Mouse (Mus musculus): Measurements from ENCODE around the gene Cdon.

Cdon gene

DNA sequence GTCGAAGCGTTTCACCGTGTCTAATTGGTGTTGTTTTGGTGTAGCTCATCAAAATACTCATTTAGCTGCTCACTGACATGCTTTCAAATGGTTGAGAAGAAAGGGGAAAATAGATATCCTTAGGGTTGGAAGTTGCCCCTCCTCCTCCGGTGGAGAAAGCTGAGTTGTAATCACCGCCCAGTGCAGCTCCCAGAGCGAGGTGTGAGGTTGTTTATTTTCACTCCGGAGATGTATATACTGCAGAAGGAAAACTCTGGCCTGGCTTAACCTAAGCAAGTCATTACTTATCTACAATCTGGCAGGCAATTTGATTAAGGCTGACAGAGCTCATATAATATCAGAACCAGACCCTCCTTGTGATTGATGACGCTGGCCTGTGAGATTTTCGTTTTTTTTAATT is 14.6 kb downstream of the Cdon start:
- DNase-seq (ENCODE audit: low read depth in 2 of 2, low spot score in 2 of 2) = no peak

DNA sequence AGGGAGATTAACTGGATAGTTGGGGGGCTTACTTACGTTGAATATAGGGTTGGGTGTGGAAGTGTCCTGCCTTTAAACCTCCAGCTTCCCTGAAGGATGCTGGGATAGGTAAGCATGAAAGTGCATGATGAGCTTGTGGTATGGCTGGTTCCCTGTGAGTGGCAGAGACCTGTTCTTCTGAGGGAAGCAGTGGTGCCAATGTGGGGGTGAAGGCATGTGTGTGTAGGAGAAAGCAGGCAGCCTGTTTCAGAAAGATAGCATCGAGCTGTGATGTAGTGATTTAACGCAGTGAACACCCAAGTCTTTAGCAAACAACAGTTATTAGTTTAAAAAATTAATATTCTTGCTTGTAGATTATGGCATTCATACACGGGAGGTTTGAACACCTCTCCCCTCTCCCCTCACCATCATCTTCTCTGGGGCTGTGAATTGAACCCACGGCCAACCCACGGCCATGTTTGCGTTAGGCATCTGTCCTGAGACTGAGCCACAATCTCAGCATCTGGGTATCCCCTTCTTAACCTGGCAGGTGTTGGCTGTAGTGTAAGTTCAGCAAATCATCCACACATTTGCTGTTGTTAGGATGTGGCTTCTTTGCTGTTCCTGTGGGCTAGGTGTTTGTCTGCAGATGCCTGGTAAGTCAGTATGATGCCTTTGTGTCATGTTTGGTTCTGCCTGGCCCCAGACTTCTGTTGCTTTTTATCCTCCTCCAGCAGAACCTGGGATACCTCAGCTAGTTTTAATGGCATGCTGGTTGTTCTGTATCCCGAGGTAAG is 17.5 kb downstream of the Cdon start:
- no peak for DNase-seq (ENCODE audit: low read depth in 2 of 2, low spot score in 2 of 2)

DNA sequence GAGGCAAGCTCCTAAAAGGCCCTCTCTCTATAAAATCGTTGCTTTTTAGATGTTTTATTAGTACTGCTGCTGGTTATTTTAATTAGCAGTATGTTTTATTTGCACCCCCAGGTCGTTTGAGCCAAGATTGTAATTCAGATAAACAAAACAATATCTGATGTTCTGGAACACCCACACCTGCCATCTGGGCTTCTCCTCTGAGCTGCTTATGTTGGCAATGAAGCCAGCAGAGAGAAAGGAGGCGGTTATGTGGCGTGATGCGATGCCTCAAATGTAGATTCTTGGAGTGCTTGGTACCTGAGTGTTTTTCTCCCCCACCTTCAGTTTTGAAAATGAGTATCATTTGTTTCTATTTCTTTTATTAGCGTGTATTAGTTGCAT is 18.1 kb downstream of the Cdon start:
- DNase-seq (ENCODE audit: low read depth in 2 of 2, low spot score in 2 of 2) = no peak

DNA sequence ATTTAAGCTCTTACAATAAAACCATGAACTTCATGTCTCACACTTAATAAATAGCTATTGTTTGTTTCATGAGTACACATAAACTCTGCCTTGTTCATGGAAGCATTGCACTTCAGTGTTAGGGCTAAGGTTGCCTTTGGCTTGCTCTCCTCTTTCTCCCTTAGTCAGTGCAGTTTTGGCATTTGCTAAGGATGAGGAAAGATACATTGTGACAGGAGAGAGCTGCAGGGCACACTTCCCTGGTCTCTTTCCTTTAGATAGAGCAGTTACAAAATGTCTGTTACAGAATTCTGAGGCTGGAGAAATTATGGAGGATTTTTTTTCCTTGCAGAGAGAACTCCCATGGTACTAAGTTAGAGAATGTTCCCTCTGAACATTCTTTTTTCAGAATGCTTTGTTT is 18.8 kb downstream of the Cdon start:
- no peak for DNase-seq (ENCODE audit: low read depth in 2 of 2, low spot score in 2 of 2)

- DNase-seq (ENCODE audit: low read depth in 2 of 2, low spot score in 2 of 2) = no peak
These were observed 21.5 kb downstream of the Cdon start for GRCm38 (mm10) chr9:35442476-35442875.

- DNase-seq (ENCODE audit: low read depth in 2 of 2, low spot score in 2 of 2) = no peak
These were observed 22.9 kb downstream of the Cdon start for GRCm38 (mm10) chr9:35443618-35444511.

GRCm38 (mm10) chr9:35444512-35444886 is 23.6 kb downstream of the Cdon start:
- DNase-seq (ENCODE audit: low read depth in 2 of 2, low spot score in 2 of 2) = no peak

- no peak for DNase-seq (ENCODE audit: low read depth in 2 of 2, low spot score in 2 of 2)
These were observed 26.0 kb downstream of the Cdon start for GRCm38 (mm10) chr9:35446916-35447315.

DNA sequence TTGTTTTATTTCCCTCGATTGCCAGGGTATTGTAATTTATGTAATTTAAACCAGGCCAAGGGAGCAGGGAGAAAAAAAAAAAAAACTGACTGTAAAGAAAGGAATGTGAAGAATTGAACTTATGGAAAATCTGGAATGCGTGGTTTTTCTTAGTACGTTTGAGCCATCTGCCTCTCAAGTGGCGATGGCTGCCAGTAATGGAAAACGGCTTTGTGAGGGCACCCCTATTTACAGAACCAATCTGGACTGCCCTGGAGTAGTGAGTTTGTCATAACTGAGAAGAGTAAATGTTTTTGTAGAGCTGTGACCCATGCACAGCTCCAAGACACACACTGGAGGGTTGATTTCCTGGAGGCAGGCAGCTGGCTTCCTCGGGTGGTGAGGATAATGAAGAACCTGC is 32.4 kb downstream of the Cdon start:
- DNase-seq (ENCODE audit: low read depth in 2 of 2, low spot score in 2 of 2) = no peak

GRCm38 (mm10) chr9:35459594-35459993 is 38.7 kb downstream of the Cdon start:
- no peak for DNase-seq (ENCODE audit: low read depth in 2 of 2, low spot score in 2 of 2)

GRCm38 (mm10) chr9:35467264-35467817 is 46.4 kb downstream of the Cdon start:
- no peak for DNase-seq (ENCODE audit: low read depth in 2 of 2, low spot score in 2 of 2)

DNA sequence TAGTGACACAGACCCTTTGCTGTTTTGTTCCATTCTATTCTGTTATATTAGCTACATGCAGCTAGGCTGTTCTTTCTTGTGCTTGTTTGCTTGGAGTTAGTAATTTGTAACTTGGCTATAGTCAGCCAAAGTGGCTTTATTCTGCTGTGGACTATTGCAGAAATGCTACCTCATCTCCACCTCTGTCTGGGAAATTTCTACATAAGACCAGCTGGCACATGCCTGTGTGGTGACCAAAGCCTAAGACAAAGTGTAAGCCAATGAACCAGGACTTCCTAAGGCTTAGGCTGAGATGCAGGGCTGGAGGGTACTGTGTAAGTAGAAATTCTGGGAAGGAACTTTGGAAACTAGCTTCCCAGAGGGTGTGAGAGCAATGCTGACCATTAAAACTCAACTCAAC is 48.0 kb downstream of the Cdon start:
- no peak for DNase-seq (ENCODE audit: low read depth in 2 of 2, low spot score in 2 of 2)

DNA sequence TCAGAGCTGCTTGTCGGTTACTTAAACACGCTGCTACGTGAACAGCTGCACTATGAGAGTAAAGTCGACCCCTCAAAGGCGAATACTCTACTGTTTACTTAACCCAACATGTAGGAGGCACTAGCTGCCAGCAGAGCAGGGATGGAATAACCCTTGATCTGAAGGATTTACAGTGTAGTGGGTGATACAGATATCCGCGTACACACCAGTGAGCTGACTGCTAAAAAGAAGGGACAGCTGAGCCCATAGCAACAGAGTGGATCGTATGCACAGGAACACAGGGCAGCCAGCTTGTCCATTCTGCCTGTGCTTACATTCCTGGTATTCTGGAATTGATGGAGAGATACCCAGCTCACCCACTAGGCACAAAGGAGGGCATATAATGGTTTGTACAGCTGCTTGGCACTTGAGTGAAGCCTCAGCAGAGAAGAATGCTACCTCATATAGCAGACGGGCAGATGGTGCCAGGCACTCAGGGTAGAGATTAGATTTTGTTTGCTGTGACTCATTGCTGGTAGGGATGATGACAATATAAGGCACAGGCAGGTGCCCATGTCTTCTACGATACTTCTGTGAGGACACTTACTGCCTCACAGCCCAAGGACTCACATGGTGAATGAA is 53.3 kb downstream of the Cdon start:
- no peak for DNase-seq (ENCODE audit: low read depth in 2 of 2, low spot score in 2 of 2)

DNA sequence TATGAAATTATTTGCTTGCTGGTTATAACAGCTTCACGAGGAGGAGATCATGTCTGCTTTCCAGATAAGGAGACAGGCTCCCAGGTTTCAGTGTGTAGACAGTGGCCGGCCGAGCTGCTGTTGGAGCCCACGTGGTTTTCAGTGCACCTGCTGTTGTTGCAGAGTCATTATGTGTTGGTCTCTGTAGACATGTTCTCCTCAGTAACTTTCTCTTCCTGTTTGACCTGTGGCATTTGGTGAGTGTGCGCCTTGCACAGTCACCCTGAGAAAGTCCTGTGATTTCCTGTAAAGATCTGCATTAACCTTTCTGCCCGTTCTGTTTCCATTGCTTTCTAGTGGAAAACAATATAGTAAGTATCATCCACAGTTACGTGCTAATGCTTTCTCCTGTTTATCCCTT is 54.5 kb downstream of the Cdon start:
- no peak for DNase-seq (ENCODE audit: low read depth in 2 of 2, low spot score in 2 of 2)

DNA sequence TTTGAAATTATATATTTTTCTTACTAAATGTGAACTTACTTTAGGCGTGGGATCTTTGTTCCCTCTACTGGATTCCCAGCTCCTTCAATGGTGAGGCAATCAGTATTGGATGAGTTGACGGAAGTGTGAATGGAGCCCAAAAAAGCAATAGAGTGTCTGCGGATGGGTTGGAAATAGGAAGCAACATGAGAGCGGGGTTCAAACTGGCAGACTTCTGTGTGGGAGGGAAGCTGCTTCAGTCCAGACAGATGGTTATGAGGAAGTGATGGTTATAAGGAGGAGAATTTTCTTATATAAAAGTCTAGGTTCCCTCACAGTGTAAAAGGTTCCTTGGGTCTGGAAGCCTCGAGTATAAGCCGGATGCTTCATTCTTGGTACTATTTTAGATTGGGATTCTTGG is 58.5 kb downstream of the Cdon start:
- DNase-seq (ENCODE audit: low read depth in 2 of 2, low spot score in 2 of 2) = no peak

GRCm38 (mm10) chr9:35482014-35482898 is 61.3 kb downstream of the Cdon start:
- DNase-seq (ENCODE audit: low read depth in 2 of 2, low spot score in 2 of 2) = no peak

GRCm38 (mm10) chr9:35483949-35484348 is 63.0 kb downstream of the Cdon start:
- no peak for DNase-seq (ENCODE audit: low read depth in 2 of 2, low spot score in 2 of 2)

GRCm38 (mm10) chr9:35486616-35487015 is 65.7 kb downstream of the Cdon start:
- no peak for DNase-seq (ENCODE audit: low read depth in 2 of 2, low spot score in 2 of 2)

- DNase-seq (ENCODE audit: low read depth in 2 of 2, low spot score in 2 of 2) = no peak
These were observed 67.6 kb downstream of the Cdon start for GRCm38 (mm10) chr9:35488496-35488895.

GRCm38 (mm10) chr9:35491109-35491866 is 70.4 kb downstream of the Cdon start:
- no peak for DNase-seq (ENCODE audit: low read depth in 2 of 2, low spot score in 2 of 2)

All from CD8-positive naive resting alpha-beta T cell, adult 2 months (primary cell).